8 mouse cellular contexts compared by ENCODE assay signal in the genomic region with DNA sequence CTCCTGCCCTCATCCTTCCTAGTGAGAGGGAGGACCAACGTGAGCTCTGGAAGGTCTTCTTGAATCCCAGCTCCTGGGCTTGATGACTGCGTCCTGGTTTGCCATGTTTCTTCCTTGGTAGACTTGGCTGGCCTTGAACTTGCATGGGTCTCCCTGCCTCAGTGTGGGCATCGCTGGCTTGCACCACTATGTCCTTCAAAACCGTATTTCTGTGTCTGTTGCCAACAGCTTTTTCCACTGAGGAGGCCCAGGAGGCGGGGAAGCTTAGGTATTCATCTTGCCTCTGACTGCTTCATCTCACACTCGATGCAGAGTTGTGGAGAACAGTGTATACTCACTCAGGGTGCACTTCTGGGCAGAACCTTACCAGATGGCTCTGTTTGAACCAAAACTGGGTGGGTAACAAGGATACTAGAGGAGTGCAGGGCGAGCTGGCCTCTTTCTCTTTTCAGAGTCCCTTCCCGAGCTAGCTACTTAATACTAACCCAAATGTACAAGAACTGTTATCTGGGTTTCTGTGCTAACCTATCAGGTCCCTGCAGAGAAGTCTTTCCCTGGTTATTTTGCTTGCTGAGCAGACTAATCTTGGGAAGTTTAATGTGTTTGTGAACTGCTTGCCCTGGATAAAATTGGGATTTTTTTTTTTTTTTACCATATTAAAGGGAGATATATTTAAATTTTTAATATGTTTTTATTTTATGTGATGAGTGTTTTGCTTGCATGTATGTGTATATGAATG. TPM values are rescaled to one million over a fixed set of nuclear protein-coding genes. Genes with fewer than 3 reads are reported as not detected.
DNase-seq lines count a peak whose midpoint lies in the region; TF ChIP-seq lines count a peak whose summit lies in the region.

No protein-coding gene starts in this region.

- peaks cover 7% of the 10 kb centered on the region for H3K9me3 ChIP-seq in E14TG2a.4 (ENCODE audit: low read length)
- H3K9me3 ChIP-seq in limb, embryonic 10.5 days (replicated peaks), result no peaks in the 10 kb centered on the region

- H3K36me3 ChIP-seq in E14TG2a.4 (ENCODE audit: insufficient read depth, low read length) (peaks cover 28% of the 10 kb centered on the region), myocyte (ENCODE audit: control insufficient read depth, insufficient read depth) (no peaks in the 10 kb centered on the region)
- peaks cover 25% of the 10 kb centered on the region for H3K36me3 ChIP-seq in limb, embryonic 10.5 days

- H3K79me2 ChIP-seq in myocyte (ENCODE audit: control insufficient read depth, insufficient read depth), result peaks cover 46% of the 10 kb centered on the region

- 26% methylated on average over 8 of the region's 8 CpGs for WGBS in limb, embryonic 10.5 days

- H3ac ChIP-seq in myocyte (ENCODE audit: control insufficient read depth, insufficient read length), result peak overlapping the region; percentile 64

- peak overlapping the region; percentile 99 for H3K4me3 ChIP-seq in E14TG2a.4 (replicated peaks; ENCODE audit: low read length)
- H3K4me3 ChIP-seq in limb, embryonic 10.5 days, result peak overlapping the region; percentile 88
- H3K4me3 ChIP-seq in myocyte, result peak overlapping the region; percentile 92

- TF ChIP-seq CTCF in E14TG2a.4 (conservative IDR thresholded peaks at IDR 0.05; ENCODE audit: low read length), result no peak

- peak; percentile 9 for DNase-seq in kidney, adult 11 months
- DNase-seq in kidney, adult 18-20 months, result no peak
- DNase-seq in cerebellum, adult 9-11 months, result peak; percentile 43
- peak; percentile 20 for DNase-seq in heart, adult 8-10 months (ENCODE audit: low spot score)
- DNase-seq in limb, embryonic 10.5 days (ENCODE audit: low spot score), result peak; percentile 33
- DNase-seq in gastrocnemius, adult 8-10 months (ENCODE audit: low spot score in 2 of 2), result no peak

- peaks cover 32% of the 10 kb centered on the region for H3K4me1 ChIP-seq in E14TG2a.4 (replicated peaks; ENCODE audit: low read depth, low read length)
- peaks cover 10% of the 10 kb centered on the region for H3K4me1 ChIP-seq in limb, embryonic 10.5 days

- peak overlapping the region; percentile 92 for H3K27ac ChIP-seq in limb, embryonic 10.5 days

- peak overlapping the region; percentile 99 for H3K4me2 ChIP-seq in myocyte (ENCODE audit: low read depth)

- no peak for TF ChIP-seq POLR2A in myocyte (IDR thresholded peaks at IDR 0.05; ENCODE audit: insufficient read length, low read depth)

- no peaks in the 10 kb centered on the region for H3K27me3 ChIP-seq in E14TG2a.4 (ENCODE audit: insufficient read depth, low read length)
- H3K27me3 ChIP-seq in limb, embryonic 10.5 days (ENCODE audit: low read depth, poor library complexity, severe bottlenecking), result no peaks in the 10 kb centered on the region
- H3K27me3 ChIP-seq in myocyte (ENCODE audit: control insufficient read depth, insufficient read depth, insufficient read length), result no peaks in the 10 kb centered on the region

TF ChIP-seq in myocyte, 11 proteins besides CTCF, POLR2A, EP300 and RAD21:
- TF ChIP-seq MYOG (IDR thresholded peaks at IDR 0.05; ENCODE audit: control insufficient read depth in 1 of 3, insufficient read depth in 1 of 3, insufficient read length in 2 of 3, low read depth in 2 of 3) (no peak), REST (IDR thresholded peaks at IDR 0.05; ENCODE audit: insufficient read depth, insufficient read length) (no peak), MYOD1 (IDR thresholded peaks at IDR 0.05; ENCODE audit: control insufficient read depth in 1 of 3, insufficient read length in 2 of 3, low read depth in 2 of 3) (no peak), TCF3 (IDR thresholded peaks at IDR 0.05; ENCODE audit: insufficient read length, low read depth) (no peak), POLR2AphosphoS2 (IDR thresholded peaks at IDR 0.05; ENCODE audit: insufficient read length, low read depth) (no peak), SRF (IDR thresholded peaks at IDR 0.05; ENCODE audit: control insufficient read depth, insufficient read length, low read depth) (no peak), MAX (IDR thresholded peaks at IDR 0.05; ENCODE audit: low read depth) (no peak), CEBPB (IDR thresholded peaks at IDR 0.05; ENCODE audit: insufficient read depth, poor library complexity, severe bottlenecking) (no peak), E2F4 (IDR thresholded peaks at IDR 0.05; ENCODE audit: insufficient read depth) (no peak), TCF12 (IDR thresholded peaks at IDR 0.05; ENCODE audit: insufficient read depth, poor library complexity, severe bottlenecking) (no peak), USF1 (IDR thresholded peaks at IDR 0.05; ENCODE audit: low read depth) (no peak)

RNA-seq across cellular contexts. Expression of gene Zfp346, which starts 1.0 kb away (rescaled TPM):
- 10 to 100 TPM; 17.6 to 31.3 (median 22.5) TPM for total RNA-seq in heart, adult 8-10 months (2022)
- 25.0 and 30.0 TPM in 2 replicates for polyA plus RNA-seq in limb, embryonic 10.5 days (2016; fragmentation: Nextera tagmentation; extraction: Ambion mirVana)
- 64.0 TPM for polyA plus RNA-seq in myocyte (2012; fragmentation: generic; extraction: Trizol)
- total RNA-seq in gastrocnemius, adult 8-10 months (2022), result 10 to 100 TPM; 13.0 to 15.8 (median 14.1) TPM

RNA-seq across cellular contexts. Expression of gene Uimc1, which starts 6.0 kb away (rescaled TPM):
- 10 to 100 TPM; 15.6 to 21.3 (median 20.1) TPM for total RNA-seq in heart, adult 8-10 months (2022)
- polyA plus RNA-seq in limb, embryonic 10.5 days (2016; fragmentation: Nextera tagmentation; extraction: Ambion mirVana), result 21.2 and 24.4 TPM in 2 replicates
- 12.3 TPM for polyA plus RNA-seq in myocyte (2012; fragmentation: generic; extraction: Trizol)
- total RNA-seq in gastrocnemius, adult 8-10 months (2022), result 10 to 100 TPM; 10.0 to 14.3 (median 12.3) TPM

RNA-seq across cellular contexts. Expression of gene Gm17617, which starts 27.2 kb away (rescaled TPM):
- total RNA-seq in heart, adult 8-10 months (2022), result not detected
- polyA plus RNA-seq in limb, embryonic 10.5 days (2016; fragmentation: Nextera tagmentation; extraction: Ambion mirVana), result not detected in 2 replicates
- not detected for polyA plus RNA-seq in myocyte (2012; fragmentation: generic; extraction: Trizol)
- total RNA-seq in gastrocnemius, adult 8-10 months (2022), result not detected

RNA-seq across cellular contexts. Expression of gene Fgfr4, which starts 46.3 kb away (rescaled TPM):
- under 1 TPM in 3 of 4 experiments, not detected in 1; 0.16 to 0.29 (median 0.28) TPM for total RNA-seq in heart, adult 8-10 months (2022)
- polyA plus RNA-seq in limb, embryonic 10.5 days (2016; fragmentation: Nextera tagmentation; extraction: Ambion mirVana), result 0.73 and 2.1 TPM in 2 replicates
- 6.6 TPM for polyA plus RNA-seq in myocyte (2012; fragmentation: generic; extraction: Trizol)
- total RNA-seq in gastrocnemius, adult 8-10 months (2022), result 1 to 10 TPM in 3 of 4 experiments, under 1 TPM in 1; 0.62 to 1.4 (median 1.4) TPM

Comparison
In these comparisons a context has a peak if more than half of its experiments do, and no peak if none do; other contexts are left out.
1. DNase-seq: peak in kidney, adult 11 months (single experiment), cerebellum, adult 9-11 months (single experiment), heart, adult 8-10 months (single experiment) and limb, embryonic 10.5 days (single experiment); none in kidney, adult 18-20 months (single experiment) and gastrocnemius, adult 8-10 months (0 of 2).
2. Peak in every context shown above with its lines, with median percentiles within 50 percentile points of each other: H3K4me3 ChIP-seq.